Mouse (Mus musculus) thymus, postnatal 36 days (tissue): ENCODE data around the gene Sec24a.
"Not testable (repeated sequence)": the region's sequence is repeated elsewhere in the genome, so short reads cannot be mapped to it uniquely, and the experiment has no call there.

Experiments used
- DNase-seq, 2 experiments: peaks; one replicate each; pipeline ENCODE4 v3.0.0; 2022; ENCODE audit warnings: mixed read lengths in 2 of 2

Gene Sec24a

DNA sequence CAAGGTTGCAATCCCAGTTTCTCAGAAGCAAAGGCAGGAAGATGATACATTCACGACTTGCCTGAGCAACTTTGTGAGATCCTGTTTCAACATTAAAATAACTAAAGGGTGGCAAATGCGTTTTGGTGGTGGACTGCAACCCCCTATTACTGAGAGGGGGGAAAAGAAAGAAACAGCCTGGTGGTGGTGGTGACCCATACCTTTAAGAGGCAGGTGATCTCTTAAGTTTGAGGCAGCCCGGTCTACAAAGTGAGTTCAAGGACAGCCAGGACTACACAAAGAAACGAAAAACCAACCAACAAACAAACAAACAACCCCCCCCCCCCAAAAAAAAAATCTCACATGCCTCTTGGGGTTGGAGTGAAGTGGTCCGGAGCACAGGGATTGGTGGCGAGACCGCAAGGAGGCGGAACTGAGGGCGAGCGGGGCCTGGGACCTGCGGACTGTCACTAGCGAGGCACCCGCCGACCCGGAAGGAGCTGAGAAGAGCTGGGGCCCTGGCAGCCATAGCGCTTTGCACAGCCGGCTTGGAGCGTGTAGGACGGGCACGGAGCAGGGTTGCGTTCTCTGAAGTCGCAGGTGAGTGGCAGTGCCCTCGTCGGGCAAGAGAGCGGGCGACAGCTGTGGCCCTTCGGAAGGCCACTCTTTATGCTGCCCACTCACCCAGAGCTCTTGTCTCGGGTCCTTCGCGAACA is at the start of gene Sec24a, which contains the start of gene Sar1b:
Sec24a (minus strand) TSS at position 422 of the 695 bp plus-strand sequence.
Sar1b (plus strand) TSS at position 475 of the 695 bp plus-strand sequence.
- peak; percentile 79 to 81 for DNase-seq

DNA sequence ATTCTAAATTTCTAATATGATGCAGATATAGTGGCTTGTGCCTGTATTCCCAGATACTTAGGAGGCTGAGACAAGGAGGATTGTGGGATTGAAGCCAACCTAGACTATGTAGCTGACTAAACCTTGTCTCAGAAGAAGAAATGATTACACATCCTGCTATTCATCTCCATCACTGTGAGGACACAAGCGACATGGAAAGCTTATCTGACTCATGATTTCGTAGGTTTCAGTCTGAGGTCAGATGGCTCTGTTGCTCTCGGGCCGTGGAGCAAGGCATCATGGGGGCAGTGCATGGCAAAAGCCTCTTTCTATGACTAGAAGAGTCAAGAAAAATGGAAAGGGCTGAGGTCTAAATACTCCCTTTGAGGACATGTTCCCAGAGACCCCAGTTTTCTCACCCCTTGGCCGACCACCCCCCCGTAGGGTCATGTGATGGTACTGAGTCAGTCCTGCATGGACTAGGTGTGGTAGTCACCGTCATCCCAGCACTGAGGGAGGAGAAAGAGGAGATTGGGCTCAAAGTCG is 48.6 kb upstream of the Sec24a start:
- no peak for DNase-seq

DNA sequence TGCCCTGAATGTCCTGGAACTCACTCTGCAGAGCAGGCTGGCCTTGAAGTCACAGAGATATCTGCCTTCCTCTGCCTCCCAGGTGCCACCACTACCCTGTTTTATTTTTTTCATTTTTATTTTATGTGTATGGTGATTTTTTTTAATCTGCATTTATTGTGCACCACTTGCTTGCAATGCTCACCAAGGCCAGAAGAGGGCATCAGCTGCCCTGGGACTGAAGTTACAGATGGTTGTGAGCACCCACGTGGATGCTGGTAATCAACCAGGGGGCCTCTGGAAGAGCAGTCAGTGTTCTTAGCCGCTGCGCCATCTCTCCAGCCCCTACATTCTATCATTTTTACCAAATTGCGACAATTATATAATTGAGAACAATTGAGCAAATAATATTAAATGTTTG is 47.8 kb upstream of the Sec24a start:
- no peak for DNase-seq

DNA sequence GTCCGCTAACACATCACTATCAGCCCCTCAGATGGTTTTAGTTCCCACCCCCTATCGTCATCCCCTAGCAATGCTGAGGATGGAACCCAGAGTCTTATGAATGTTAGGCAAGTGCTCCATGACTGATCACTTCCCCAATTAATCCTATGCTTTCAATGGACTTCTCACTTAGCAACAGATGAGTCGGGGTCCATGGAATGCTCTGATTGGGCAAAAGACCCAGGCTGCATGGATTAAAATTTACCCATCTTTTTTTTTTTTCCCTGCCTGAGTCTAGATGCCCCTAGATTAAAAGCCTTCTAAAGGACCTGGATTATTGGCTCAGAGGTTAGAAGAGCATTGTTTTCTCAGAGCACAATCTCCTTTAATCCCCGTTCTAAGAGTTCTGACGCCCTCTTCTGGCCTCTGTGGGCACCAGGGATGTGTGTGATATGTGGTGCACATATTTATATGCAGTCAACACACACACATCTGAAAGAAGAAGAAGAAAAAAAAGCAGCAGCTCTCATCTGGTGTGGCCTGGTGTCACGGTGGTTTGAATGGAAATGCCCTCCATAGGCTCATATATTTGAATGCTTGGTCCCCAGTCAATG is 46.3 kb upstream of the Sec24a start:
- peak in 1 of 2 experiments; percentile 9 for DNase-seq

DNA sequence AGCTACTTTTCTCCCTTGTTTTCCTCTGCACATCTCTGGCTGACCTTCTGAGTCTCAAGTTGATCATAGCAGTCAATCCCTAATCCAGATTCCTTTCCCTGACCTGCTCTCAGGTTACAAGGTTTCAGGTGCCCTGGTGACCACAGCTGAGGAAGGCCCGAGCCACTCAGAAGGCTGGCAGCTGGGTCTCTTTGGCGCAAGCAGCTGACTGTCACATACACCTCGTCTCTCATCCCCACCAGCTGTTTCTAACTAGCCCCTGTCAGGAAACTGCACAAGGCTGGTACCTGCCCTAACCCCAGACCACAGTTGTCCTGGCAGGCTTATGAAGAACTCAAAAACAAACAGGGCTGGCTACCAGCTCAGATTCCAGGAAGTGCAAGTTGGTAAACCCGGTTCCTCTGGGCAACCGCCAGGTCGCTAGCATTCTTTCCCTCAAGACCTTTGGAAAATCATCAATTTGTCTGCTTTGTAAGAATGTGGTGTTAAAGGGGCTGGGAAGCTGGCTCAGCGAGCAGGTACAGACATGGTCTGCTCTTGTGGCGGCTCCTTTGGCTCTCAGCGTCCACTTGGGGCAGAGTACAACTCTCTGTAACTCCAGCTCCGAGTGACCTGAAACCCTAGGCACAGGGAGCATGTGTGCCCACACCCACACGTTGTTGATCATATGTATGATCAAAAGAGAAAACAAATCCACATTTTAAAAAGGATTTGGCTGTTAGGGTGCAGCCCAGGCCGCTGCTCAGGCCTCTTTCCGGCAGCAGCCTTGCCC is 43.9 kb upstream of the Sec24a start:
- DNase-seq, result no peak

DNA sequence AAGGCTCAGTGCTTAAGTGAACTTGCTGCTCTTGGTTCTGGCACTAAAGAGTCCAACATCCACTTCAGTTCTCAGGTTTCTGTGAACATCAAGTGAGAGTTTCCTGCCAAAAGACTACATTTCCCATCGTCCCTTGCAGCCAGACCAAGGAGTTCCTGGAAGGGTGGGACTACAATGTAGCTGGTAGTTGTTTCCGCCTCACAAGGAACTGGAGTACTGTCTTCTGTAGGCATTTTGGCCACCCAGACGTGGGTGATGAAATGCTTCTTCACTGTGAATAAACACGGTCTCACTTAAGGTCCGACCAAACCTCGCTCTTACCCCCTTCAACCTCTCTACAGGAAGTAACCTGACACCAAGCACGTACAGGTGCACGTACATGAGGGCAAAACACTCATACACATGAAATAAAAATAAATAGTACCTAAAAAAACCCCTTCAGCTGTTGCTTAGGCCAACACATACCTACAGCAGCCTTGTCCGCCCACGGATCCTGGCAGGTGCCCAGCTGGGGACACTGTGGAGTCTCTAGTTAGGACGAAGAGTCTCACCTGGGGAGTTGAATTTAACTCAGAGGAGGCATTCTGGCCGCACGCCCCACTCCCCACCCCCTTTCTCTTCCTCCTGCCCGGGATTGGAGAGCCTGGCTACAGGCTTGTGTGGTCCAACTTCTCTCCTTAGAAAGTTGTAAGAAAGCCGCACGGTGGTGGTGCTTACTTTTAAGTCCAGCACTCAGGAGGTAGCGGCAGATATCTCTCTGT is 42.0 kb upstream of the Sec24a start:
- DNase-seq, result peak; percentile 65 to 77

DNA sequence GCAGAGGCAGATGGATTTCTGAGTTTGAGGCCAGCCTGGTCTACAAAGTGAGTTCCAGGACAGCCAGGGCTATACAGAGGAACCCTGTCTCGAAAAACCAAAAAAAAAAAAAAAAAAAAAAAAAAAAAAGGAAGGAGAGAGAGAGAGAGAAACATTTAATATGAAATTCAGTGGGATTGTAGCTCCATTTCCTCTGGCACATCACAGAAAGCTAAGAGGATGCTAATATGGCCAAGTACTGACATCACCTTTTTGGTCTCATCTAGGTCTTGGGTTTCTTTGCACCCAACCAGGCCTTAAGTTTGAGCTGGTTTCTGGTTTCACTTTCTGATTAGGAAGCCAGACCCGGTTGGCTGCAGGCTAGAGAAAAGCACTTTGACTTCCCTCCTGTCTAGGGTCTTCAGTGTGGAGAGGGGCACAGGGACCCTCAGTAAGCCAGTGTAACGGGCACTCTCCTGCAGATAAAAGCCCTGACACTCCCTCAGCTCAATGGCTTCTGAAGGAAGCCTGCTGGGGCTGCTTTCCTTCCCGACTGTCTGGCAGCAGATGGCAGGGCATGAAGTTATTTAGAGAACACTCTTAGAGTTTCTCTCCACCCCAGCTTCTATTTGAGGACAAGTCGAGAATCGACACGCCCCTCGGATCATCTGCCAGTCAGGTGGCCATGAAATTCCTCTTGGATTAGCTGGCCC is 37.3 kb upstream of the Sec24a start:
- DNase-seq, result no peak

DNA sequence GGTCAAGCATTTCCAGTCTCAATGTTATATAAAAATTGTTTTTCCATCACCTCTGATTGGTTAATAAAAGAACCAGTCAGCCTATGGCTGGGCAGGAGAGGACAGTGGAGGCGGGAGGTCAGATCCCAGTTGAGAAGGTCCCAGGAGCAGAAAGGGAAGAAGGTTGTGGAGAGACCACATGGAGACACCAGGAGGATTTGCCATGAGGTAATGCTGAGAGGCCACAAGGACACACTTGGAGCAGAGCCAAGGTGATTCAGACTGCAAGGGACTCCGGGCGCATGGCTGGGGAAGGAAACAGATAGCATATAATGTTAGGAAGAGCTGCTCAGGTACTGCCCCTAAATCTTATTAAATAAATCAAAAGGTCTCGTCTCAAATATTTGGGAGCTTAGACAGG is 32.8 kb upstream of the Sec24a start:
- no peak for DNase-seq

DNA sequence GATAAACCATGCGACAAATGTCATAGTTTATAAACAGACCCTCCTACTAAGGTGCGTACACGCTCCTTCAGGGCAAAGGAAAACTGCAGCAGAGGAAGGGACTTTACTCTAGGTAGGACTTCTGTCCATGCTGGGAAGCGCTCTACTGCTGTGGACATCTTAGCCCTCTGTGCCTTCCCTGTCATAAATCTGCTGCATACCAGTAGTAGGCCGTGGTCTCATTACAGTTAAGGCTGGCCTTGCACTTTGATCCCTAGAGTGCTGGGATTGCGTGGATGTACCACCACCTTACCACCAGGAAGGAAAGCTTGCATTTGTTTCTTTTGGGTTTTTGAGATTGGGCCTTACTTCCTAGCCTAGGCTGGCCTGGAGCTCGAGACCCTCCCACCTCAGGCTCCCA is 27.2 kb upstream of the Sec24a start:
- DNase-seq, result no peak

DNA sequence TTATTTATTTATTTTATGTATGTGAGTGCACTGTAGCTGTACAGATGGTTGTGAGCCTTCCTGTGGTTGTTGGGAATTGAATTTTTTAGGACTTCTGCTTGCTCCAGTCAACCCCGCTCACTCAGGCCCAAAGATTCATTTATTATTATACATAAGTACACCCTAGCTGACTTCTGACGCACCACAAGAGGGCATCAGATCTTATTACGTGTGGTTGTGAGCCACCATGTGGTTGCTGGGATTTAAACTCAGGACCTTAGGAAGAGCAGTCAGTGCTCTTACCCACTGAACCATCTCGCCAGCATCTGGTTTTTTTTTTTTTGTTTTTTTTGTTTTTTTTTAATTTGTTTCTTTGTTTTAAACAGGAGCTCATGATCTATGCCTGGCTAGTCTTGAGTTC is 26.3 kb upstream of the Sec24a start:
- not testable (repeated sequence) for DNase-seq

DNA sequence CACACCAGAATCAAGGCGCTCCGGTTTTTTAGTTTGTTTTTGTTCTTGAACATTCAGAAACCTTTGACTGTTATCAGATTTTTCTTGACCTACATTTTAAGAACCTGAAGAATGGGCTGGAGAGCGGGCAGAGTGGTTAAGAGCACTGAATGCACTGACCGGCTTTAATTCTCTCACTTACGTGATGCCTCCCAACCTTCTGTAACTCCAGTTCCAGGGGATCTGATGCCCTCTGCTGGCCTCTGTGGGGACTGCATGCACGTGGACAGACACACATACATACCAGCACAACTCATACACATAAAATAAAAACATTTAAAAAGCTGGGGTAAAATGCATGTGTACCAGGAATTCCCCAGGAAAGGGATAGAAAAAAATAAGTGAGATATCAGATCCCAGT is 22.5 kb upstream of the Sec24a start:
- peak; percentile 54 to 64 for DNase-seq

DNA sequence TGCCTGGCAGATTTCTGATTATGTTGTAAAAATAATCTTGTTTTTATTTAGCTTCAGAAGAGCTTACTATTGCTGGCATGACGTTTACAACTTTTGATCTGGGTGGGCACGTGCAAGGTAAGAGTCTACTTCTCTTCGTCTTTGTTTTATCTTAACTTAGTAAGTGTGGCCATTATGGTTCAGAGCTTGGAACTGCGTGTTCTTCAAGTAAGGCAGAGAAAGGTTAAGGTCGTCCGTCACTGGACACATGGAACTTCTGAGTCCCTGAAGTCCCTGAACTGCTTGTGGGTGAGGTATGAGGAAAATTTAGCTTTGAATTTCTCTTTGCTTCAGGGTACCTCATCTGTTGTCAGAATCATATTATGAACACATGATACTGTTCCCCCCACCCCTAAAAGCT is 19.3 kb upstream of the Sec24a start:
- no peak for DNase-seq

DNA sequence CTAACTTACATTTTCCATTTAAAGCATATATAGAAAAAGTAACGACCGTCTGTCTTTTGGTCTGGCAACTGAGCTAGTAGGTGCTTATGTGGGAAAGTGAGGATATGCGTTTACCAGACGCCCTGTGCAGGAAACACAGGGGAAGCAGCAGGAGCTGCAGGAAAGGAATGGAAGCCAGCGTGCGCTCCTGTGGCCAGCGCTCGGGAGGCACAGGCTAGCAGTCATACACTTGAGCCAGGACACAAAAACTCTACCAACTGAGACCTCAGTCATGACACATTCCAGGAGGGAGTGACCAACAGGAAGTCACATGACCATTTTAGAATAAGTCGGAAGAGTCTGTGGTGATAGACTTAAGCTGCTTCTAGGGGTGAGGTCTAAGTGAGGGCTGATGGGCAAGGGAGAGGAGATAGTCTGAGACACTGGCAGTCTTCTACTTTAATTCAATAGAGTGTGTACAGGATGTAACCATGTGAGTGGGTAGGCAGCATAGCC is 17.4 kb upstream of the Sec24a start:
- no peak for DNase-seq

DNA sequence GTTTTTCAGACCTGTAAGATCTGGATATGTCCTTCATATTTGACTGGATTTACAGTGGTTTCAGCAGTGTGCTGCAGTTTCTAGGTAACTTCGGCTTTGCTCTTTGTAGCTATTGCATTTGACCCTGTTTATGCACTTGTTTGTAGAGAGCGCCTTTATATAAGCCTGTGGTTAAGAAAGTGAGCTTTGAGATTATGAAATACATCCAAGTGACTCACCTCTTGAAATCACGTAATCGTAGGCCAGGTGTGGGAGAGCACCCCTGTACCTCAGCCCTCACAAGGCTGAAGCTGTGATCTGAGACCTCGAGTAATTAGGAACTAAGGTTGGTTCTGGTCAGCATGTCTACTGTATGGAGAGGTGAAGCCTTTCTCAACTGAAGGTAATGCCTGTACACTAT is 14.0 kb upstream of the Sec24a start:
- no peak for DNase-seq

DNA sequence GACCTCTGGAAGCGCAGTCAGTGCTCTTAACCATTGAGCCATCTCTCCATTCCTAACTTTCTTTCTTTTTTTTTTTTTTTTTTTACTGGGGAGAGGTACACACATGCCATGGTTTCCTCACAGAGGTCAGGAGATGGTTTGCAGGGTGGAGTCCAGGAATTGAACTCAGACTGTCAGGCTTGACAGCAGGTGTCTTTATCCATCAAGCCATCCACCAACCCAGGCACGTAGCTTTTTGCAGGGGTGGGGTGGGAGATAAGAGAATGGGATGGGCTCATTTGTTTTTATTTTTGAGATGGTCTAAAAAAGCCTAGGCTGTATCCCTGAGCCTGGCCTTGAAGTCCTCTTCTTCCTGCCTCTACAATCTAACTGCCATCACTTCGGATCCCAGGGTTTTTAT is 12.1 kb upstream of the Sec24a start:
- no peak for DNase-seq

DNA sequence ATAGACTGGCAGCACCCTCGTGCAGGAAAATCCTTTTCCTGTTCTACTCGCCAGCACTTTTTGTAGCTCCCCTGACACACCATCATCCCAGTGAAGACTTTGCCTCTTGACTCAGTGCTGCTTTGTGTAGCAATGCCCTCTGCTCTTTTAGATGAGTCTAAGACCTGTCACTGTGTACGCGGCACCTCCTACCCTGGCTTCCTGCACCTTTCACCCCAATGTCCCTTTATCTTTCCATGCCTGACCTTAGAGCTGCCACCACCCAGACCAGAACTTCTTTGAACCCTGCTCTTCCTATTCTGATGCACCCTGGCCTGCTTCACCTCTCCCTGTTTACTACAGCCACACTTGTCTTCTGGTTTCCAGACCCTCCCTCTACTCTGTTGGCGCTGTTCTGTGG is 4.9 kb upstream of the Sec24a start:
- DNase-seq, result no peak

DNA sequence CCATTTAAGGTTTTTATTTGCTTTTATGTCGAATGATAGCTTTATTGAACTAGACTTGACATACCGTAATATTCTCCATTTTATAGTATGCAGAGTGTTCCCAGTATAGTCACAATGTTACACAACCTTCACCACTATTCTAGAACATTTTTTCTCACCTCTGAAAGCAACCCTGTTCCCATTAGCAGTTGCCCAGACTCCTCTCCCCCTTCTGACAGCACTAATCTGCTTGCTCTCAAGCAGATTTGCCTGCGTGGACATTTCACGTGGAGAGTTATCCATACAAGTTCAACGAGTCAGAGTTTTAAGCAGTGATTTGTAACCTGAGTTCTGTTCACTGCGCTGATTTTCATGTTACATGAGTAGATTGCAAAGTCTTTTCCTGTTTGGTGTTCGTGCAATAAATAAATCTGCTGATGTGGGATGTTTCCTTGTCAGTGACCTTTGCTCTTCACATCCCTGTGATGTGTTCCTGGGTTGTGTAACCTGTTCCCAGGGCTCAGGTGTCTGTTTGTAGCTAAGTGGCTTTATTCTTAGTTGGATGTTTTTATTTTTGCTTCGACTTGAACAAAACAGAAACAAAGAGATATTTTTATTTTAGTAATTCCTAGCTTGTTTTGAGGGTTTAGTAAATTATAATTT is 4.3 kb upstream of the Sec24a start:
- DNase-seq, result no peak

DNA sequence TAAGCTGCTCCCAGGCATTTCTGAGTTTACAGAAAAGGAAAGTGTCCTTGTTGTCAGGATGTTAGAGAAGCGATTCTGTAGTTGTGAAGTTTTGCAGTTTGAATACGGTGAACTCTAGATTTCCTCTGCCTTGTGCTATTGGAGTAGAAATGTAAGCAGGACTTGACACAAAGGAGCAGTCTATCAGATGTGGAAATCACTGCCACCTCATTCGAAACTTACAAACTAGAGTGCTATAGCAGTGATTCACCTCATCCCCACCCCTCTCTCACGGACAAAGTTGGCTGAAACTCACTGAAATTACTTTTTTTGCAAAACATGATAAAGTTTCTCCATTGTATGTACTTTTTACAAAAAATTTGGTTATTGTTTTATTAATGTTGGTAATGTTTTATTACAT is 1.4 kb upstream of the Sec24a start:
- DNase-seq, result no peak

DNA sequence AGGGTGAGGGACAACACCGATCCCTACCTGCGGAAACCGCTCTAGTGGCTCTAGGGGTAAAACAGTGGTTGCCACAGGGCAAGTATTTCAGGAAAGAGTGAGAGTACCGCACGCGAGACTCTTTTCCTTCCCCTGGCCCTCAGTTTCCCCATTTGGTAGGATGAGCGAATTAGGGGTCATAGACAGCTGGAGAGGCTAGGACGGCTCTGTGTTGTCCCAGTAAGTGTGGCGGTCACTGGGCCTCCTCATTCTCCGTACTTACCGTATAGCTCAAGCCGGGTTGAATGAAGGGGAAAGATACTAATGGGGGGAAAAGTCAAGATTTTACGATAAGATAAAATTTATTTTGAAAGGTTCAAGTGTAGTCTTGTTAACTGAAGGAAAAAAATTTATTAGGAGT is 521 bp upstream of the Sec24a start:
- DNase-seq, result no peak

DNA sequence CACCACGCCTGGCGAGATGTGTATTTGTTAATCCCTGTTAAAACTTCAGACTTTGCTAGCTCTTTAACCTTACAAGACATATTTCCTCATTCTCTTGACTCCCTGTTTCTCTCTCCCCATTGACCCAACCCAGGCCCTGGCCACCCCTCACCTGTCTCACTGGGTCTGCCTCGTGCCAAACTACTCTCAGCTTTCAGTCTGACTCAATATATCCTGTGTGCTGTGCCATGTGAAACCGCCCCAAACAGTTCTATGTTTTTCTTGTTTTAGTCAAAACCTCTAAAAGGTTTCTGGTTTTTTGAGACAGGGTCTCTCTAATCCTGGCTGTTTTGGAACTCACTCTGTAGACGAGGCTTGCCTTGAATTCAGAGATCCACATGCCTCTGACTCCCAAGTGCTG is 2.2 kb downstream of the Sec24a start:
- no peak for DNase-seq

DNA sequence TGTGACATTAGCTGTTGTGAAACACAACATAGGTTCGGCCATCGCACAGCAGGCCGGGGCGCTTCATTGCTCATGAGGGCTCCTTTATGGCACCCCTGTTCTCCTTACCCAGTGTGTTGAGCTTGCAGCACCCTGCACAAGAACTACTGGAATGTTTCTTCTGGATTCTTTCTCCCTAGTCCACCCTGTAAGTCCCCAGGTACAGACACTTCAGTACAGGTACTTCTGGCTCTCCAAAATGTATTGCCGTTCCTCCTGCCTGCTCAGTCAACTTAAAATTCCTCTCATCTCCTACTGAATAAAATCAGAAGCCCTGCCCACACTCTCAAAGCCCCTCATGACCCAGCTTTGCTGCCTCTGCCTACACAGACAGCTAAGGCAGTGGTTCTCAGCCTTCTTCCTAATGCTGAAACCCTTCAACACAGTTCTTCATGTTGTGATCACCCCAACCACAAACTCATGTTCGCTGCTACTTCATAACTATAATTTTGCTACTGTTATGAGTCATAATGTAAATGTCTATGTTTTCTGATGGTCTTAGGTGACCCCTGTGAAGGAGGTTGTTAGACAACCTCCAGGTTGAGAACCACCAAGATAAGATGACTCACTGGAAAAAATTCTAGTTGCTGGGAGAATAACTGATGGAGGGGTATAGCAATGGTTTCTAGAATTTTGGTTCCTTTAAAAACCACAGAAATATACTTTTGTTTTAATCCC is 3.3 kb downstream of the Sec24a start:
- DNase-seq, result no peak
